Mouse (Mus musculus) kidney, embryonic 16.5 days (tissue): ENCODE measurements at regions not wholly inside any gene's neighbourhood (a gene's known extent, or its start where the extent isn't known, plus 50 kb on each side); places are given as distances from the start of the nearest gene placed in this dataset.

Source experiments
- ATAC-seq: fragments of 200-750 bp; cut with Nextera tagmentation; 2 replicates; pipeline ENCODE4 v1.8.0; 2017; ENCODE audit warnings: moderate TSS enrichment; ENCODE audit not compliant: low FRiP score, low TSS enrichment
- H3K27ac ChIP-seq: fragments of 300-500 bp; sonication (generic); 2 replicates; pipeline ENCODE4 v1.5.1; 2014; ENCODE audit warnings: low read length
- H3K27me3 ChIP-seq: fragments of 300-500 bp; sonication (generic); 2 replicates; pipeline ENCODE4 v1.6.1; 2014; ENCODE audit warnings: low read length, control low read depth, mixed read lengths; ENCODE audit not compliant: insufficient read depth
- H3K36me3 ChIP-seq: fragments of 300-500 bp; sonication (generic); 2 replicates; pipeline ENCODE4 v1.6.1; 2014; ENCODE audit warnings: low read length, control low read depth, mixed read lengths; ENCODE audit not compliant: insufficient read depth
- H3K4me1 ChIP-seq: fragments of 300-500 bp; sonication (generic); 2 replicates; pipeline ENCODE4 v1.6.1; 2014; ENCODE audit warnings: low read length, control low read depth, mixed read lengths; ENCODE audit not compliant: insufficient read depth
- H3K4me2 ChIP-seq: fragments of 300-500 bp; sonication (generic); replicated peaks from 2 replicates; pipeline ENCODE4 v1.6.1; 2014; ENCODE audit warnings: low read depth, low read length
- H3K4me3 ChIP-seq: fragments of 300-500 bp; sonication (generic); 2 replicates; pipeline ENCODE4 v1.5.1; 2014; ENCODE audit warnings: mild to moderate bottlenecking, low read length
- H3K9ac ChIP-seq: fragments of 300-500 bp; sonication (generic); replicated peaks from 2 replicates; pipeline ENCODE4 v1.6.1; 2014; ENCODE audit warnings: low read length
- H3K9me3 ChIP-seq: fragments of 300-500 bp; sonication (generic); 2 replicates; pipeline ENCODE4 v1.6.1; 2016; ENCODE audit warnings: low read length, control low read depth
- WGBS: fragments of 180-500 bp; shearing (Covaris S2); extraction: QIAGEN DNeasy Blood & Tissue Kit; methylation state at CpG from one replicate; pipeline ENCODE4 v1.1.7; 2014; 5-methylcytosine and 5-hydroxymethylcytosine counted together

GRCm38 (mm10) chr12:74528983-74529566, 212.9 kb upstream of the Gm11042 start:
- no peak overlapping the region for H3K27ac ChIP-seq
- WGBS = 64% methylated on average over 5 of the region's 5 CpGs
- H3K9me3 ChIP-seq = no peaks in the 10 kb centered on the region
- no peaks in the 10 kb centered on the region for H3K36me3 ChIP-seq
- H3K4me2 ChIP-seq = no peak overlapping the region
- no peaks in the 10 kb centered on the region for H3K4me1 ChIP-seq
- H3K9ac ChIP-seq = no peak overlapping the region
- H3K27me3 ChIP-seq = no peaks in the 10 kb centered on the region
- H3K4me3 ChIP-seq = no peak overlapping the region
- no peak for ATAC-seq

DNA sequence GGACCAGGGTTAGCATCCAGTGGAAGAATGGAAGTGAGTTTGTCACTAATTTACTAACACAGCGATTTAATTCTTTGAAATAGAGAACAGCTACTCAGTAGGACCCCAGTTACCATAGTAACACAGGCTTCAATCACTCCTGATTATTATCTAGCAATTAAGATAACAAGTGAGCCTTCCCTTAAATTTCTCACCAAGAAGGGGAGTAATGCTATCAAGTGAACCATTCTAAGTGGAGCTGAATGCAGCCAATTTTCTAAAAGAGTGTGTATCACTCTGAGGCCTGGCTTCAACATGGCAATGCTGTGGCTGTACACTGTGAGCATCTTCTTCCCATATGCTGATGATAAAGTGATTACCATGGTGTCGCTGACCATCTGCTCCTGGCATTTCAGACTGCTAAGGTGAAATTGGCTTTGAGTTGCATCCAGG, 211.0 kb upstream of the Gm11042 start:
- H3K9ac ChIP-seq = no peak overlapping the region
- H3K9me3 ChIP-seq = no peaks in the 10 kb centered on the region
- H3K27ac ChIP-seq = no peak overlapping the region
- no peaks in the 10 kb centered on the region for H3K4me1 ChIP-seq
- H3K36me3 ChIP-seq = no peaks in the 10 kb centered on the region
- no peak overlapping the region for H3K4me2 ChIP-seq
- no peak overlapping the region for H3K4me3 ChIP-seq
- ATAC-seq = no peak
- 57% methylated on average over 2 of the region's 2 CpGs for WGBS
- no peaks in the 10 kb centered on the region for H3K27me3 ChIP-seq

- Histone ChIP-seq H3K4me1 (no peaks in the 10 kb centered on the region), H3K4me2 (no peak overlapping the region), H3K4me3 (no peak overlapping the region), H3K36me3 (no peaks in the 10 kb centered on the region), H3K27ac (no peak overlapping the region), H3K9me3 (no peaks in the 10 kb centered on the region), H3K27me3 (no peaks in the 10 kb centered on the region), H3K9ac (no peak overlapping the region)
- no peak for ATAC-seq
Measured at GRCm38 (mm10) chr12:74523988-74524387, 207.8 kb upstream of the Gm11042 start.

DNA sequence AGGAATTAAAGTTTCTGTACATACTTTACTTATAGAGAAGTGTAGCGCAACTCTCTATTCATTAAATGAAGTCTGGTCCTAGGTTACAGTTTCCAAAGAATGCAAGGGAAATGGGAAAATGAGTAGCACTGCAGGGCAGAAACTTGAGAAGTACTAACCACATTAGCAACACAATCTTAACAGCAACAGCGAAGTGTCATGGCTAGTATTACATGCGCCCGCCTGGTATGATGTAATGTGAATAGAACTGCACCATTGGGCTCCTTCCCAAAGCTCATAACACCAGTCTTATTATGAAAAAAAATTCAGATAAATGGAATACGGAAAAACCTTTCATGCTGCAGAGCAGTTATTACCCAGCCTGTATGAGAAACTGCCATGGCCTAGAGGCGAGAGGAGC, 201.8 kb upstream of the Gm11042 start:
- no peak overlapping the region for H3K27ac ChIP-seq
- H3K4me3 ChIP-seq = no peak overlapping the region
- H3K27me3 ChIP-seq = no peaks in the 10 kb centered on the region
- no peak overlapping the region for H3K4me2 ChIP-seq
- no peak for ATAC-seq
- no peaks in the 10 kb centered on the region for H3K4me1 ChIP-seq
- WGBS = 72% methylated on average over 6 of the region's 6 CpGs
- H3K9ac ChIP-seq = no peak overlapping the region
- no peaks in the 10 kb centered on the region for H3K9me3 ChIP-seq
- H3K36me3 ChIP-seq = no peaks in the 10 kb centered on the region

GRCm38 (mm10) chr12:74516527-74516926, 200.3 kb upstream of the Gm11042 start:
- Histone ChIP-seq H3K4me2 (no peak overlapping the region), H3K27ac (no peak overlapping the region), H3K4me3 (no peak overlapping the region), H3K36me3 (no peaks in the 10 kb centered on the region), H3K4me1 (no peaks in the 10 kb centered on the region), H3K9me3 (no peaks in the 10 kb centered on the region), H3K9ac (no peak overlapping the region), H3K27me3 (no peaks in the 10 kb centered on the region)
- peak; percentile 59; the same call in 1 of the 2 replicates for ATAC-seq
- 44% methylated on average over 3 of the region's 3 CpGs for WGBS

- Histone ChIP-seq H3K36me3 (no peaks in the 10 kb centered on the region), H3K4me2 (no peak overlapping the region), H3K27ac (no peak overlapping the region), H3K9ac (no peak overlapping the region), H3K9me3 (no peaks in the 10 kb centered on the region), H3K4me1 (no peaks in the 10 kb centered on the region), H3K4me3 (no peak overlapping the region), H3K27me3 (no peaks in the 10 kb centered on the region)
- no peak for ATAC-seq
- WGBS = 44% methylated on average over 2 of the region's 2 CpGs
Measured at GRCm38 (mm10) chr12:74502791-74503190, 186.6 kb upstream of the Gm11042 start.

DNA sequence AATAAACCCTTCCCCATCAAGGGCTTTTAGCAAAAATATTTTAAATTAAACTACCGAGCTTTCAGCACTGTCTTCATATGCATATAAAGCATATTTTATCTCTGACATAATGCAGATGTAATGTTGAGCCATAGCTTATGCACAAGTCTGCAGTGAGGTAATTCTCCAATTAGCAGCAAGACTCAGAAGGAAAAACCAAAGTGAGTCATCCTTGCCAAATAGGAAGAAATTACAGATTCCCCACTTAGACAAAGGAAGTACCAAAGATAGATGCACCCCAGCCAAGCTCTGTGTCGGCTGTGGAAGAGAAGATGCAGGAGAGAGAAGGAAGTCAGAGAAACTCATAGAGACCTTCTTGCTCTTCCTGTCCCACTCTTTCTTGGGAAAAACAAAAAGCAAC, 161.4 kb upstream of the Gm11042 start:
- Histone ChIP-seq H3K9me3 (no peaks in the 10 kb centered on the region), H3K27me3 (no peaks in the 10 kb centered on the region), H3K9ac (no peak overlapping the region), H3K36me3 (no peaks in the 10 kb centered on the region), H3K4me1 (no peaks in the 10 kb centered on the region), H3K27ac (no peak overlapping the region), H3K4me2 (no peak overlapping the region), H3K4me3 (no peak overlapping the region)
- WGBS = 60% methylated on average over 2 of the region's 2 CpGs
- no peak for ATAC-seq

DNA sequence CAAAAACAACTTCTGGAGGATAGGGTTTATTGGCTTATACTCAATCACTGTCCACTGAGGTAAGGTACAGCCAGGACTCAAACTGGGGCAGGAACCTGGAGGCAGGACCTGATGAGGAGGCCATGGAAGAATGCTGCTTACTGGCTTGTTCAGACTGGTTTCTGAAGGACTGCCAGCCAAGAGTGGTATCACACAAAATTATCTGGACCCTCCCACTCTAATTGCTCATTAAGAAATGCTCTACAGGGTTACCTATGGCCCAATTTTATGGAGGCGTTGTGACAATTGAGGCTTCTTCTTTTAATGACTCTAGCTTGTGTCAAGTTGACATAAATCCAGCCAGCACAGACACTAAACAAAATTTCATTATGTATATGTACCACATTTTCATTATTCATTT, 158.5 kb upstream of the Gm11042 start:
- H3K36me3 ChIP-seq = no peaks in the 10 kb centered on the region
- no peak overlapping the region for H3K4me2 ChIP-seq
- H3K4me1 ChIP-seq = no peaks in the 10 kb centered on the region
- H3K9ac ChIP-seq = no peak overlapping the region
- no peaks in the 10 kb centered on the region for H3K27me3 ChIP-seq
- no peak overlapping the region for H3K4me3 ChIP-seq
- ATAC-seq = no peak
- WGBS = 90% methylated on average over 1 of the region's 1 CpGs
- no peak overlapping the region for H3K27ac ChIP-seq
- H3K9me3 ChIP-seq = no peaks in the 10 kb centered on the region

GRCm38 (mm10) chr12:74458521-74458920, 142.3 kb upstream of the Gm11042 start:
- Histone ChIP-seq H3K9ac (no peak overlapping the region), H3K27me3 (no peaks in the 10 kb centered on the region), H3K4me3 (no peak overlapping the region)

GRCm38 (mm10) chr12:74452375-74453090, 136.3 kb upstream of the Gm11042 start:
- Histone ChIP-seq H3K36me3 (no peaks in the 10 kb centered on the region), H3K4me3 (no peak overlapping the region), H3K4me2 (no peak overlapping the region), H3K4me1 (no peaks in the 10 kb centered on the region), H3K9ac (no peak overlapping the region), H3K9me3 (no peaks in the 10 kb centered on the region), H3K27ac (no peak overlapping the region), H3K27me3 (no peaks in the 10 kb centered on the region)
- ATAC-seq = no peak
- 68% methylated on average over 4 of the region's 4 CpGs for WGBS

More at GRCm38 (mm10) chr12:74458521-74458920, 142.3 kb upstream of the Gm11042 start:
- Histone ChIP-seq H3K4me1 (no peaks in the 10 kb centered on the region), H3K9me3 (no peaks in the 10 kb centered on the region), H3K4me2 (no peak overlapping the region), H3K36me3 (no peaks in the 10 kb centered on the region), H3K27ac (no peak overlapping the region)
- WGBS = 29% methylated on average over 4 of the region's 4 CpGs
- ATAC-seq = no peak
